Mouse (Mus musculus) G1E (cell line): Measurements from ENCODE around the gene Twsg1. TPM values are rescaled to one million over a fixed set of nuclear protein-coding genes. Genes with fewer than 3 reads are reported as not detected.

Experiments
- ATAC-seq: 2 replicates; pipeline ENCODE4 v1.8.0; 2016; ENCODE audit warnings: mild to moderate bottlenecking; ENCODE audit not compliant: insufficient number of reproducible peaks, poor library complexity, low FRiP score, severe bottlenecking; ENCODE audit errors: extremely low read depth
- DNase-seq: peaks from one replicate; pipeline ENCODE4 v3.0.0; 2012; ENCODE audit warnings: low spot score
- H3K27me3 ChIP-seq: 2 replicates; pipeline ENCODE4 v1.6.1; 2012; ENCODE audit warnings: mild to moderate bottlenecking, low read length, inconsistent platforms; ENCODE audit not compliant: insufficient read depth
- H3K36me3 ChIP-seq: replicated peaks from 2 replicates; pipeline ENCODE3; 2012; ENCODE audit warnings: mild to moderate bottlenecking, inconsistent platforms
- H3K4me1 ChIP-seq: 2 replicates; pipeline ENCODE4 v1.6.1; 2012; ENCODE audit warnings: low read depth, low read length, inconsistent platforms, mixed read lengths; ENCODE audit not compliant: insufficient read depth
- H3K4me3 ChIP-seq: 2 replicates; pipeline ENCODE4 v1.5.1; 2012; ENCODE audit warnings: low read depth, mild to moderate bottlenecking, inconsistent platforms, low read length, moderate library complexity, mixed read lengths
- H3K9me3 ChIP-seq: replicated peaks from 2 replicates; pipeline ENCODE4 v1.6.1; 2012; ENCODE audit warnings: inconsistent platforms
- CTCF ChIP-seq: IDR thresholded peaks from 2 replicates; pipeline ENCODE4 v1.5.1; 2012; ENCODE audit warnings: low read depth, low read length, inconsistent platforms, mixed read lengths
- GATA1 ChIP-seq: IDR thresholded peaks from 2 replicates; pipeline ENCODE4 v1.6.1; 2012; ENCODE audit warnings: borderline replicate concordance, low read length, inconsistent platforms, mixed read lengths
- GATA2 ChIP-seq: IDR thresholded peaks from 2 replicates; pipeline ENCODE4 v1.6.1; 2012; ENCODE audit warnings: low read depth, low read length, inconsistent platforms, borderline replicate concordance
- POLR2AphosphoS5 ChIP-seq: IDR thresholded peaks from 2 replicates; pipeline ENCODE4 v1.6.1; 2012; ENCODE audit warnings: low read depth, low read length, inconsistent platforms; ENCODE audit not compliant: insufficient replicate concordance
- TAL1 ChIP-seq: conservative IDR thresholded peaks from 2 replicates; pipeline ENCODE4 v1.6.1; 2012; ENCODE audit warnings: low read depth, low read length, inconsistent platforms, mixed read lengths
- polyA plus RNA-seq: library from polyadenylated mRNA; stranded (reverse); fragments of >175 nt; gene quantifications from 2 replicates; pipeline ENCODE4 v1.2.3, GENCODE M21; 2012
- total RNA-seq, 2 experiments: library from RNA; stranded (forward) in 1 of 2; stranded (reverse) in 1 of 2; fragments of 200-1000 nt in 1 of 2; fragments of >200 nt in 1 of 2; fragmentation: Nextera tagmentation in 1 of 2; gene quantifications; 2 replicates each; pipeline ENCODE4 v1.2.3; 2014 to 2017

The Twsg1 gene
- total and polyA plus RNA-seq, 3 experiments: 24.2 to 45.0 (median 28.8) TPM

DNA sequence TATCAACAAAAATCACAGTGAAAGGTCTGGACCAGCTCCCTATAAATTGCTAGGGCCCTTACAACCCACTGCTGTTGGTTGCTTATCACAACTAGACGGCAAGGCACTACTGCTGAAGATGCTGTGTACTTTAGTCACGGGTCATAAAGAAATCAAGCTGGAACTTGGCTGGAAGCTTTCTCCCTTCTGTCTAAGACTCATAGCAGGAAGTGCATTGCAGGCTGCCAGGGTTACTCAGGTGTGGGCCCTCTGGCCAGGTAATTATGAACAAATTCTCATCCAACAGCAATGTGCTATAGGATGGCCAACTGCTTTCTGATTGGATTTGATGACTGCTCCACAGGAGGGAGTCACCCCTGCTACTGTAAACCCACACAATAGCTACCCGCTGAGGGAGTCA, 8.0 kb upstream of the Twsg1 start:
- ATAC-seq (no peak), DNase-seq (no peak)
- peaks cover 59% of the 10 kb centered on the region for H3K4me1 ChIP-seq
- no peaks in the 10 kb centered on the region for H3K9me3 ChIP-seq
- TF ChIP-seq POLR2AphosphoS5 (no peak), CTCF (no peak), TAL1 (no peak), GATA1 (no peak), GATA2 (no peak)
- no peaks in the 10 kb centered on the region for H3K36me3 ChIP-seq
- H3K27me3 ChIP-seq: no peaks in the 10 kb centered on the region
- no peak overlapping the region for H3K4me3 ChIP-seq

DNA sequence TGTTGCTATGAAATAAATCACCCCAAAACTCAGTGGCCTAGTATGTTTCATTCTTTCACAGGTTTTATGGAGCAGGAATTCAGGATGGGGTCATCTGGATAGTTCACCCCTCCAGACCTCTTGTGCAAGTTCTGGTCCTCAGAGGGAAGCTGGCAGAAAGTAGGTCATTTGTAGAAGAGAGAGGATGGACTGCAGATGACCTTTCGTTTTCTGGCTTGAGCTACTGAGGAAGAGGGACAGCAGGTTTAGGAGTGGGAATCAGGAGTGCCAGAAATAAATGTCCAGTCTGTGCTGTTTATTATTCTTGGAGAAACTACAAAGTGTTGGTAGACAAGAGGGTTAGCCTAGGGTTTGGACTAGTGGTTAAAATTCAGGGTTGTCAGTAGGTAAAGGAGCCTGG, 7.3 kb upstream of the Twsg1 start:
- DNase-seq (no peak), ATAC-seq (no peak)
- no peaks in the 10 kb centered on the region for H3K36me3 ChIP-seq
- H3K4me3 ChIP-seq: no peak overlapping the region
- no peak for TF ChIP-seq GATA1
- TF ChIP-seq POLR2AphosphoS5: no peak
- no peak for TF ChIP-seq TAL1
- no peak for TF ChIP-seq GATA2
- no peak for TF ChIP-seq CTCF
- H3K27me3 ChIP-seq: no peaks in the 10 kb centered on the region
- peaks cover 64% of the 10 kb centered on the region for H3K4me1 ChIP-seq
- H3K9me3 ChIP-seq: no peaks in the 10 kb centered on the region

DNA sequence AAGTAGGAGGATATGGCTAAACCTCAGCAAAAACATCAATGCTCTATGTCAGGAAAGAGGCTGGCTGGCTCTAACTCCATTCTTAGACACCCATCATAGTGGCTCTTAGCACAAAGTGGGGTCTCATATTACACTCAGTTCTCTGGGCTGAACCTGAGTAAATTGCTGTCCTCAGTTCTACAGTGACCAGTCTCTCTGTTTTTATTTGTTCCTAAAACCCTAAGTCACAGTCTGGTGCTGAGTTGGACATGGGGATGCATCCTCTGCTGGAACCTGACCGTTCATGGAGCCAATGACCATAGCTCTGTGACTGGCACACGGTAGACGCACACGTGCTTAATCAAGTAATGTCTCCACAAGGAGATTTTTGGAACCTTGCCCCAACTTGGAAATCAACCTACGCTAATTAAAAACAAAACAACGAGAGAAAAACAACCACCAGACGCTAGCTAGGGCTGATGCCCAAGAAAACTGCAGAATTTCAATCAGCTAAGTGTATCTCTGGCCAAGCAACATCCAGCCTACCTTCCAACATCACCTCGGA, 6.8 kb upstream of the Twsg1 start:
- Histone ChIP-seq H3K4me3 (no peak overlapping the region), H3K27me3 (no peaks in the 10 kb centered on the region), H3K4me1 (peaks cover 64% of the 10 kb centered on the region), H3K9me3 (no peaks in the 10 kb centered on the region), H3K36me3 (no peaks in the 10 kb centered on the region)
- no peak for TF ChIP-seq TAL1
- TF ChIP-seq CTCF: no peak
- no peak for TF ChIP-seq POLR2AphosphoS5
- TF ChIP-seq GATA2: no peak
- TF ChIP-seq GATA1: no peak
- ATAC-seq (no peak), DNase-seq (no peak)

DNA sequence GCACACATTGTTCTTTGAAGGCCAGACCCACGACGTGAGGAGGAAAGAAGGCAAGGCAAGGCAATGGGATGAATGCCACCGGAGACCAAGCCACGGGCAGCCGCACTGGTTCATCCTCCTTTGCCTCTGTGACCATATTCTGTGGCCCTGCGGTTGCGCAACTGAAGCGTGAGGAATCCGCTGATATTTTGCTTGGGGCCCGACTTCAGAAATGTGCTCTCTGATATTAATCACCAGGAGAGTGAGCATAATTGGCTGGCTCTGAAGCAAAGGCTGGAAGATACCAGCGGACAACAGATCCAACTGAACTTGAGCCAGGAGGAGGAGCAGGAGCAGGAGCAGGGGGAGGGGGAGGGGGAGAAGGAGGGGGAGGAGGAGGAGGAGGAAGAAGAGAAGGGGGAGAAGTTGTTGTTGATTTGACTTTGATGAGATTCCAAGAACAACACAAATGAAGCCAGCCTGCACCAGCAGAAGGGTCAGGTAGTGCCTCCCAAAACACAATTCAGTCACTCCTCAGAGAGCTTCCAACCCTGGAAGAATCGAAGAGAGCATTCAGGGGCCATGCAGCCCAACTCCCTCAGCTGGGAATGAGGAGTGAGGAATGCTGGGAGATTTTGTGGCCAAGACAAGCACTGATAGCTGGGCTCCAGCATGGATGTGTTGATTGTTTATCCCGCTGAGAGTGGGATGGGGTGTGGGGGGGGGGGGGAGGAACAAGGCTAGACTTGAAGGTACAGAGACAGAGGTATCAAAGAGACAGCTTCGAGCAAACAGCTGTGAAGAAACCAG, 6.2 kb upstream of the Twsg1 start:
- ATAC-seq: peak; percentile 76

DNA sequence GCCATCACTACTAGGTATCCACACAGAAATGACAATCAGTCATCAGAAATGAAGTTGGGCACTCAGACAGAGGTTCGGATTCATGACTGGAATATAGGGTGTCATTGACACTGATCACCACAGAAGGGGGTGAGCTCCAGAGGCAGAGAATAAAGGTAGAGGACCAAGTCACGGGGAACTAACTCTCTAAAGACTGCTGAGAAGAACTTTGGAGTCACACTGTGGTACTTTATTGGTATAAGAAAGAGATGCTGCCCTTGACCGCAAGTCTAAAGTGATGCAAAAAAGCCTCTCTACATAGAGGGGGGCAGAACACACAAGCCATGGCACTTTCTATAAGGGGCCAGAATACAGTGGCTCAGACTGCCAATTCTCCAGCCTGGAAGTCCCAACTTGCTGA, 5.1 kb upstream of the Twsg1 start:
- H3K36me3 ChIP-seq: no peaks in the 10 kb centered on the region
- ATAC-seq (no peak), DNase-seq (no peak)
- H3K27me3 ChIP-seq: no peaks in the 10 kb centered on the region
- no peak for TF ChIP-seq GATA2
- no peak for TF ChIP-seq CTCF
- no peak for TF ChIP-seq TAL1
- TF ChIP-seq POLR2AphosphoS5: no peak
- no peak for TF ChIP-seq GATA1
- H3K4me3 ChIP-seq: no peak overlapping the region
- H3K4me1 ChIP-seq: peaks cover 71% of the 10 kb centered on the region
- no peaks in the 10 kb centered on the region for H3K9me3 ChIP-seq

More for the DNA sequence above, 6.2 kb upstream of the Twsg1 start:
- Histone ChIP-seq H3K36me3 (no peaks in the 10 kb centered on the region), H3K4me3 (peak overlapping the region; percentile 61; the same call in 1 of the 2 replicates), H3K4me1 (peaks cover 62% of the 10 kb centered on the region), H3K9me3 (no peaks in the 10 kb centered on the region), H3K27me3 (no peaks in the 10 kb centered on the region)
- DNase-seq: no peak
- TF ChIP-seq TAL1: no peak
- TF ChIP-seq GATA1: no peak
- TF ChIP-seq GATA2: no peak
- no peak for TF ChIP-seq POLR2AphosphoS5
- no peak for TF ChIP-seq CTCF

DNA sequence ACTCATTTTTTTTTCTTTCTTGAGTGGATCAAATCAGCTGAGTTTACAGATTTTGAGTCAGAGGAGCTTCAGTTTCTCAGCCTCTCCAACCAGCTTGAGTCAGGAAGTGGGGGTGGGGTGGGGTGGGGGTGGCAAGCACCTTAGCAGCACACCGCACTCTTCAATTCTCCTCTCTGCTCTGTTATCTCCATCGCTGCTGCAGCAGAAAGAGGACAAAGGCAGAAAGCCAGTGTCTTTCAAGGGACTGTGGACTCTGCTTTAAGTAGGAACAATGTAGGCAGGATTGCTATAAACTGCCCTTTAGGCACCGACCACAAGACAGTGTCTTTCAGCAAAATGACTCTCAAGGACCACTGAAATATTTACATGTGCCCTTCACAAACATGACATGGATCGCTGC, 2.9 kb upstream of the Twsg1 start:
- Histone ChIP-seq H3K27me3 (no peaks in the 10 kb centered on the region), H3K4me1 (peaks cover 80% of the 10 kb centered on the region), H3K9me3 (no peaks in the 10 kb centered on the region), H3K36me3 (peaks cover 5% of the 10 kb centered on the region), H3K4me3 (peak overlapping the region; percentile 48; the same call in 1 of the 2 replicates)
- TF ChIP-seq GATA2 (no peak), CTCF (no peak), TAL1 (no peak), POLR2AphosphoS5 (no peak), GATA1 (no peak)
- ATAC-seq (no peak), DNase-seq (no peak)
